Mouse (Mus musculus): ENCODE data around the gene Dennd1b.

The Dennd1b gene

DNA sequence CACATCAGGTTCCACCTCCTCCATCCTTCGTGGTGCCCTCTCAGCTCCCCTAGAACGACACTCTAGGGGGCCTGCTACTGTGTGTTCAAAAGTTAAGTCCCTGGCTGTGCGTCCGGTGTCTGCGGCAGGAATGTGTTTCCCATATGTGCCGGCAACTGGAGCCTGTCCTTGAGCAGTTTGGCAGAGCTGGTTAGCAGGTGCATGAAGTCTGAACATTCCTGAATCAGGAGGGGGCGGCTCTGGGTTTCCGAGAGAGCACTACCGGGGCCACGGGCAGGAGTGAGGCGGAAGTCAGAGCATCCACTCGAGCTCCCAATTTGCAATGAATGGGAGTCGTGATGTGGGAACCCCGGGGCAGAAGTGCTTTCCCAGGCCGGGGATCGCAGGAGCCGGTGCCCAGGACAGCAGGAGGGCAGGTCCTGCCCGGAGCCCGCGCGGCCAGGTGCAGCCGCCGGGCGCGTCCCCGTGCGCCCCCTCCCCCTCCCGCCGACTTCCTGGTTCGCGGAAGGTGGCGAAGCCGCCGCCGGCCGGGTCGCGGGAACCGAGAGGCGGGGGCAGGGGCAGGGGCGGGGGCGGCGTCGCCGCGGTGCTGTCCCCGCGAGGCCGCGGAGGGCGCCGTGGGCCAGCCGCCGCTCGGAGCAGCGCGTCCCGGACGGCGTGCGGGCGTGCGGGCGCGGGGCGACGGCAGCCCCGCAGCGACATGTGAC, at the start of gene Dennd1b:
TSS of gene Dennd1b (plus strand) at position 275 of the 707 bp plus-strand sequence.
- peak; percentile 82 for DNase-seq (ENCODE audit: low read depth, low spot score)

DNA sequence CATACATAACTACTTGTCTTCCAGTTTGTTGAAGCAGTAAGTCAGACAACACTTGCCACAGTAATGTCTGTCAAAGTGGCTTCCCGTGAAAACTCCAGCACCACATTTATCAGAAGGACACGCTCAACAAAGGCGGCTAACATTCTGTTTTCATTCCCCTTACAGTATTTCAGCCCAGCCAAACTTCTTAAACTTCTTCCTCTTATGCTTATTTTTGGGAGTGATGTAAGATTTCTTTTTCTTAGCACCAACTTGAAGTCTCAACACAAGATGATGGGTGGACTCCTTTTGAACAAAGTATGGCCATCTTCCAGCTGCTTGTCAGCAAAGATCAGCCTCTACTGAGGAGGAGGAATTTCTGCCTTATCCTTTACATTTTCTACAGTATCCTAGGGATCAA, 47.6 kb upstream of the Dennd1b start:
- DNase-seq (ENCODE audit: low read depth, low spot score), result no peak

DNA sequence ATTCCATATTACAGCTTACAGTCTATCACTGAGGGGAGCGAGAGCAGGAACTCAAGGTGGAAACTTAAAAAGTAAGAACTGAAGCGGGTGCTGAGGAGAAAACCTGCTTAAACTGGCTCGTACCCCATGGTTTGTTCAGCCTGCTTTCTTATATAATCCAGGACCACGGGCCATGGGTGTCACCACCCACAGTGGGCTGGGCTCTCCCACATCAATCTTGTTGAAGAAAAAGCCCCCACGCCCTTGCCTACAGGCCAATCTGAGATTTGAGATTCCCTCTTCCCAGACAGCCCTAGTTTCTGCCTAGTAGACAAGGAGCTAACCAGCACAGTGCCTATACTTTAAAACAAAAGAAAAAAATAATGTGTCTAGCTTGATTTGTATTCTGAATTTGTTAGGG, 43.6 kb upstream of the Dennd1b start:
- no peak for DNase-seq (ENCODE audit: low read depth, low spot score)

DNA sequence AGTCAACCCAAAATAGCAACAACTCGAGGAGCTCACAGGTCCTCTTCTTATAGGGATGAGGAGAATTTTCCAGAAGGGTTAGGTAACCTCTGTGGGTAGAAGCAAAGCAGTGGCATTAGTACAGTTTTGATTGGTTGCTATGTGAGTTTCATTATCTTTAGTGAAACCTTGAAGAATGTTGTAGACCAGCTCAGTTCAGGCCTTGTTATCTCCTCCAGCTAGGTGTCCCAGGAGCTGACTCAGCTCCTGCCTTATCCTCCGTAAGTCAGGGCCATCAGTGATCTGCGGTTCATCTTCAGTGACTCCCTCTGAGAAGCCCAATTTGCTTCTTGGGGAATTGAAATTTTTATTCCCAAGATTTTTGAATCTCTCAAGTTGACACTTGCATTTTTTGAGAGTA, 43.2 kb upstream of the Dennd1b start:
- DNase-seq (ENCODE audit: low read depth, low spot score), result no peak

DNA sequence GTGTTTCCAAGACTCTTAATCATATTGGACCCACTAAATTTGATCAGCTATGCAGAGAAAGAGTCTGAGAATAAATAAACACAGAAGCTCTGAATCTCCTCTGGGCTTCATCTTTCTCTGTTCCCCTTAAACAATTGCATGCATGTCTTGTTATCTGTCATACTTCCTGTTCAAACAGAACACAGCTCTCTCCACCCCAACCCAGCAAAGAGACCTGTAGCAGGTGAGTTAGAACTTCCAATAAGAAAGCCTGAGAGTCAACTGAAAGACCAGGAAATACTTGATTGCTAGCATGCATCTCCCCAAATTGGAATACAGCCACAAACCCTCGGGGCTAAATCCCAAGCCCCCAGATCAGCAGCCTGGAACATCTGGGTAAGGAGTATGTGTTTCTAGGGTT, 42.4 kb upstream of the Dennd1b start:
- DNase-seq (ENCODE audit: low read depth, low spot score), result no peak

DNA sequence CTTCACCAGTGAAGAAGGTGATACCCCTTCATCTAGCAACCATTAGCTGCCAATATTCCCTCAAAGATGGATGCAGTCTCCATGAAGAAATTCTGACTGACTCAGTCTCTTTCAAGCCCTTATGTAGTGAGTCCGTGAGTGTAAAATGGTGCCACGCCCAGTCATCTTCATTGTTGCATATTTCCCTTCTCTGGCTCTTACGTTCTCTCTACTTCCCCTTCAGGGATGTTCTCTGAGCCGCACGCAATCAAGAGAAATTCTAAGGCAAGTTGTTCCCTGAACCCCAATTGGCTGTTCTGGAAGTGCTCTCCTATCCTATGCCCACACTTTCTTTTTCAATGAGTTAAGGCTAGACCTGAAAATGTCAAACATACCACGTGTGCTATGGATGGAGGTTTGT, 40.3 kb upstream of the Dennd1b start:
- no peak for DNase-seq (ENCODE audit: low read depth, low spot score)

DNA sequence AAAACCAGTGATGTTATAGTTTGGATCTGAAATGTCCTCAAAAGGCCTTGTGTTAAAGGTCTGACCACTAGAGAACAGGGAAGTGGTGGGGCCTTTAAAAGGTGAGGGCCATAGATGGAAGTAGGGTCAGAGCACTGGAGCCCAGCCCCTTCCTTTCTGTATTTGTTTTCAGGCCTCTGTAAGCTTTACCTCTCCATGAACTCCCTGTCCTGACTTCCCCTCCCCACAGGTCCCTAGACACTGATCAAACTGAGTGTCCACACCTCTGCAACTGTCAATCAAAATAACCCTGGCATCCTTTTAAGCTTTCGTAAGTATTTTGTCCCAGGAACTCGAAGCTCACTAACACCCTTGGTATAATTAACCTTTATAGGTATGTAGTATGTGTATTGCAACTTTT, 39.0 kb upstream of the Dennd1b start:
- DNase-seq (ENCODE audit: low read depth, low spot score), result no peak

DNA sequence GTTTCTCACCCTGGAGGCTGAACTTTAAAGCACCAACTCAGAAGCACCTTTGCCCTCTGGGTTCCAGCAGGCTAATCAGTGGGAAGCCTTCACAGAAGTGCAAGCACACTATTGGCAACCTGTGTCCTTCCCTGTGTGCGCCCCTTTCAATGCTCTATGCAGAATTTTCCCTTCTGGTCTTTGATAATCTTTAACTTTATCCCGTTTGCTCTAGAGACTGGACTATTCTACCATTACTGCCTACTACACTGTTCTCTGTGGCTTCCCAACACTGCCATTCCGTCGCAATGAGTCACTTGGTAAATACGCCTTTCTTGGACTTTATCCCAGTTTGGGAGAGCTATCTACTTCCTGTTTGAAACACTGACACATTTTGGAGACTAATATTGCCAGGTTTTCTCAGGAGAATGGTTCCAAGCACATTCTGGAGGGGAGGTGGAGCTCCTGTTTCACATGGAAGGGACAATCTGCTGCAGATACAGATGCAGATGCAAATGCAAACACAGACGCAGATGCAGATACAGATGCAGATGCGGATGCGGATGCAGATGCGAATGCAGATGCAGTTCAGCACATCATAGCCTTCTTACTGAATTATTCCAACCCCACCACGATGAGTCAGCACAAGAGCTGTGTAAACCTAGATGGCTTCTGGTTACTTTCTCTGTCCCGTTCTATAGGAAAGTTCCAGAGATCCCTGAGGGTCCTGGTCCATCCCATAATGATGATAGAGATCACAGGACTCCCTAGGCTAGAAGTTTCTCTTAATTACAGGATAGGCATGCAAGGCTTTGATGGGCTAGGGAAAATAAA, 34.4 kb upstream of the Dennd1b start:
- no peak for DNase-seq (ENCODE audit: low read depth, low spot score)

DNA sequence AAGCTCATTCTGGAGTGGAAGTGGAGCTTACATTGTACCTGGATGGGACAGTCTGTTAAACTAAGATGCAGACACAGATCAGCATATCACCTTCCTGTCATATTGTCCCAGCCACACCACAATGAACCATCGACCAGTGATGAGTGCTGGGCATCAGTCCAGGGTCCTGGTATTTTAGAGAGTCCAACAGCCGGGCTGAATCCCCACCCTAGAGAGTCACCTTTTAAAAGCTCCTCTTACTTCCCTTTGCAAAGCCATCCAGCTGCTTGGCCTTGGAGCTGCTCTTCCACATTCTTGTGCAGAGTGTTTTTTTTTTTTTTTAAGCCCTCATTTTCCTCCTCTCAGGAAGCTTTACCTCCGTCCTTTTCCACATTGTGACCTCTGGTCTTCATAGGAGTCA, 33.2 kb upstream of the Dennd1b start:
- DNase-seq (ENCODE audit: low read depth, low spot score), result no peak

DNA sequence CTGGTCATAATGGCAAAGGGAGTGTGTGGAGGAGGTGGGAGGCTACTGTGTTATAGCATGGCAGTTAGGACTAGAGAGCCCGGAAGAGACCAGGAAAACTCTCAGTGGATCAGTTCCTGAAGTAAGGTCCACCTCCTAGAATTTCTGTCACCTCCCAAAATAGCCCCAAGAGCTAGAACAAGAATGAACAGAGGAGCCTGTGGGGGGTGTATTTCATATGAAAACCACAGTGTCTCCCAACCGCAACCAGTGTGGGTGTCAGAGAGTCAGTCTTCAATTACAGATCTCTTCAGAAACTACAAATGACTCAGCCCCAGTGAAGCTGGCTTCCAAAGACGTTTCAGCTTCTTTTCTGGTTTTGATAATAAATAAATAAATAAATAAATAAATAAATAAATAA, 32.4 kb upstream of the Dennd1b start:
- peak; percentile 53 for DNase-seq (ENCODE audit: low read depth, low spot score)

DNA sequence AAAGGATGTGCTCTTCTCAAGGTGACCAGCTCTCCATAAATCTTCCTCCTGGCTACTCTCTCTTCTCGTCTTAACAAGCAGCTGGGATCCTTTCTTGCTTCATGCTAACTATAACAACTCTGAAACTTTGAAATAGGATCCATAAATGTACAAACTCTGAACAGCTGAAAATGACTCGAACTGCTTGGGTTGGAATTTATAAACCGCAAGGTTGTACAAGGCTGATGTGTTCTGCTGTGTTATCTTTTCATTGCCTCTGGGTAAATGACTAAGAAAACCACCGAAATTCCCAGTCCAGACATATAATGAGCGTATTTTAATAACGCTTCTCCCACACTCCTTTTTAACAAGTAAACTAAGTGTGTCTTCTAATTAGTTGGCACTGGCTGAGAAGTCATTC, 27.1 kb upstream of the Dennd1b start:
- DNase-seq (ENCODE audit: low read depth, low spot score), result no peak

DNA sequence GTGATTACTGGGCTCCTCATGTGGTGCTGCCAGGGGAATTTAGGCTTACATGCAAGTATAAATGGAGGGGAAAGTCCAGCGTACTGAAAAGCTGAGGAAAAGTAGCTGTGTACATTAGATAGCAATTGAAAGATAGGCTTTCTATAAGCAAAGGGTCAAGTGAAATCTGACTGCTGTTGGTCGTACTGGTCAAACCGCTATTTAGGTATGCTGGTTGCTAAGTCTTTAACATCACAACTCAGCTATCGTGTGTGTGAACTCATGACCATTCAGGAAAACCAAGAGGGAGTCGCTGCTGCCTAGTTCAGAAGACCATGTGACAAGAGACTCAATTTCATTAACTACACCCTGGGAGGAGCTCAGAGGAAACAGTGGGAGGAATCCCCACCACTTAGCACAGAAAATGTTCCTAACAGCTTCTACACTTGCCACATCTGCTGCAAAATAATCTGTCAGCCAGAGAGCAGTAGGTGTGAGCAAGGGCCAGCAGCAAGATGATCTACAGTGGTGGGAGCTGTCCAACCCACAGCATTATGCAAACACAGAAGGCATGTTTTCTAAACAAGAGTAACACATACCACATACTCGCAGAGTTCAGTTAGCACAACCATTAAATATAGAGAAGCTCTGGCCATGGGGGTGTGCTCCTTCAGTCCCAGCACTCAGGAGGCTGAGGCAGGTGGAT, 25.4 kb upstream of the Dennd1b start:
- no peak for DNase-seq (ENCODE audit: low read depth, low spot score)

DNA sequence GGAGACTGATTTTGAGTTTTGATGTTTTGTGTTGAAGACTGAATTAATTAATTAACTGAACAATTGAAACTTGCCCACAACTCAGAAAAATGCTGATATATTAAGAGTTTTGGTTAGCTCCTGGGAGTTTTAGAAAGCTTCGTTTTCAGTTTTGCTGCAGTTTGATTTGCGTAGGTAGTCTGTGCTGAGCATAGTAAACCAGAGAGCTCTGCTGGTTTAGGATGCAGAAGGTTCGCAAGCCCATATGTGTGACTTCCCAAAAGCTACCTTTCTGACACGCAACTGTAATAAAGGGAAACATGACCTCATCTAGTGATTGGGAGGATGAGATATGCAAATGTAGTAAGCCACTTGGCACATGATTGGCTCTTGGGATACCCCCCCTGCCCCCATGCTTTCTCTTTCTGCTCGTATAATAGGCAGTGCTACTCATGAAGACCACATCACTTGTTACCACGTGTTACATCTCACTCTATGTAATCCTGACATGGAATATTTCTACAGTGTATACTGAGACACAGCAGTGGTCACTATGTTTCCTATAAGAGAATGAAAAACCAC, 23.6 kb upstream of the Dennd1b start:
- peak; percentile 39 for DNase-seq (ENCODE audit: low read depth, low spot score)

DNA sequence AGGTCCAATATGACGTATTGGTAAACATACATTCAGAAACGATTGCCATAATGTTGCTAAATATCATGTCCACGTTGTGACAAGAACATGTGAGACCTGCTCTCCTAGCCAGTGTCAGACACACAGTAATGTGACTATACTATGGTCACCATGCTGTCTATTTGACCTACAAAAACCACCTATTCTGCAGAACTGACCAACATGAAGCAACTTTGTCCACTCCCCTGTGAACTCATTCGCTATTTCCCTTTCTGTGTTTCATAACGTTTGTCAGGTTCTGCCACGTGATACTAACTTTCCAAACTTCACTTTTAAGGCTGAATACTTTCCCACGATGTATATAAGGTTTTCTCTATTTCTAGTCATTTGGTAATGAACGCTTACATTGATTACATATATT, 22.8 kb upstream of the Dennd1b start:
- DNase-seq (ENCODE audit: low read depth, low spot score), result no peak

DNA sequence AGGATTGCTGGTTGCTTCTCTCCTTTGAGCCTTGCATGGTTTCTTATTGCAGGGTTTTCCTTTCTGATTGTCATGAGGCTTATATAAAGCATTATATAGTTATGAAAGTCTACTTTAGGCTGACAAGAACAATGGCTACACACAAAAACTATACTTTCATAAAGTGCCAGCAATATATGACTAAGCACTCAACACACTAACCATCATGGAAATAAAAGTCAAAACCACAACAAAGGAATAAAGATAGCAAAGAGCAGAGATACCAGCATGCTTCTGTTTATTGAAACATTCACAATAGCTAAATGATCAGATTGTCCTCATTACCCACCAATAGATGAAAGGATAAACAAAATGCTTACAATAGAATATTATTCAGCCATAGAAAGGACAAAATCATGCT, 11.1 kb upstream of the Dennd1b start:
- DNase-seq (ENCODE audit: low read depth, low spot score), result peak; percentile 60

DNA sequence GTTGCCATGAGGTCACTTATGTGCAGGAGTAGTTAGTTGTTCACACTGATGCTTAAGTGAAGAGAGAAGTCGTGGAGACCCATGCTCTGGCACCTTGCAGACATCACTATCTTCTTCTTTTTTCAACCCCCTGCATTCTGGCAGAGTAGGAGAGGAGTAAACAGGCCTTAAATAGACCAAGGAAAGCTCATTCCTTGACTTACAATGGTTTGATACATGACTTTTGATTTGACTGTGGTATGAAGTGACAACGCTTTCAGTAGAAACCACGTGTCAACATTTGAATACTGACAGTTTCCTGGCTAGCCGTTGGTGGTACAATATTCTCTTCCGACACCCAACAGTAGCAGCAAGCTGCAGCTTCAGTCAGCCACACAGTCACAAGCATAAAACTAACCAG, 8.3 kb upstream of the Dennd1b start:
- DNase-seq (ENCODE audit: low read depth, low spot score), result peak; percentile 31

DNA sequence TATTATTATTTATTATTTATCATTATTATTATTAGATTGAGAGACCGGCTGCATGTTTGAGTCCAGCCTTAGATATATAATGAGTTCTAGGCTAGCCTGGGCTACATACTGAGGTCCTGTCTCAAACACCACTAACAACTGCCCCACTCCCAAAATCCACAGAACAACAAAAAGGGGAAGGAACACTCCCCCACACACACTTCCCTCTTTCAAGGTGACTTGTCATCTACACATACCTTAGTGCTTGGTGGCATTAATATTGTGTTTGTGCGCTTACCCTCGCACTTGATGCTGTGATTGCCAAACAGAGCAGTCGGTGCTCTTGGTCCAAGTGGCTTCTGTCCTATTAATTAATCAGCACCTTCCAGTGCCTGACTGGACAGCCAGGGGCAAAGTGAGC, 7.8 kb upstream of the Dennd1b start:
- DNase-seq (ENCODE audit: low read depth, low spot score), result no peak

DNA sequence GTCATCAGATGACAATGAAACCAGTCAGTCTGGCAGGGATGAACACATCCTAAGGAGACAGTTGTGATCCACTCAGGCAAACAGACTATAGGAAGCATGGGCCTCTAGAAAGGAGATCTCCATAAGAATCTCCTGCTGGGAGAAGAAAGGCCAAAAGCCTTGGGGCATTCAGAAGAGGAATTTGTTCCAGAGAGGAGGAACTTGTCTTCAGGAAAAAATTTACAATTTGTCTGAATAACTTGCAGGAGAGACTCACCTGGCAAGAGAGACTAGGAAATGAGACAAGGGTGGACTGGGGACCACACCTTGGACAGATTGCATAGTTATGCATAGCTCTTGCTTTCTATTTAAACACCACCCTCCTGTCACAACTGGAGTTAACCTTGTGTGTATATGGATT, 6.7 kb upstream of the Dennd1b start:
- no peak for DNase-seq (ENCODE audit: low read depth, low spot score)

DNA sequence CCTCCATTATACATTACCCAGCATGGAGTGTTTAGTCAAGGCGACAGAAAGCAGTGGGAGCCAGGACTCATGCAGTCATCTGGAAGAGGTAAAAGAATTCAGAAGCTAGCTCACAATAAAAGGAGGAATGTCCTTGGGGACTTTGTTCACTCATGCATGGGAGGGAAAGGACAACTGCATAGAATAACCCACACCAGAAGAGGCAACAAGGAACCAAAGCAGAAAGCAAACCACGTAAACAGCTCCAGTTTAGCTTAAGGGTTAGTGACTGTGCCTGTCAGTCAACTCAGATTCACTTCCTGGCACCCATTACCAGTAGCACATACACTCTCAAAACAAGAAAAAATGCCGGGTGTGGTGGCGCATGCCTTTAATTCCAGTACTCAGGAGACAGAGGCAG, 6.1 kb upstream of the Dennd1b start:
- no peak for DNase-seq (ENCODE audit: low read depth, low spot score)

DNA sequence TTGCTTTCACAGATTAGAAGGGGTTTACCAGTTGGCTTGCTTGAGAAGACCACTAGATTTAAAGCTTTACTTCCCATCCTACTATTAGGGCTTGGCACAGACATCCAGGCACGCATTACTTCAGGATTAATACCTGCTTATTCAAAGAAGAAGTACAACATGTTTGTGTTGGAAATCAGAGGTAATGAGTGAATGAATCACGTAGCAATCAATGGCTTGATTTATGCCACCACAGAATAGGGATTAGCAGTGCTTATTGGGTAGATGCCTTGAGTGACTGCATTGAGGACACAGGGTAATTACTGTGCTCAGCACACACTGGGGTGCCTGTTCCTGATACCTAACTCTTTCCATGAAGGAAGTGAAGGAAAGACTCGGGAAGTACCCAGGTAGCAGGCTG, 4.4 kb upstream of the Dennd1b start:
- no peak for DNase-seq (ENCODE audit: low read depth, low spot score)

DNA sequence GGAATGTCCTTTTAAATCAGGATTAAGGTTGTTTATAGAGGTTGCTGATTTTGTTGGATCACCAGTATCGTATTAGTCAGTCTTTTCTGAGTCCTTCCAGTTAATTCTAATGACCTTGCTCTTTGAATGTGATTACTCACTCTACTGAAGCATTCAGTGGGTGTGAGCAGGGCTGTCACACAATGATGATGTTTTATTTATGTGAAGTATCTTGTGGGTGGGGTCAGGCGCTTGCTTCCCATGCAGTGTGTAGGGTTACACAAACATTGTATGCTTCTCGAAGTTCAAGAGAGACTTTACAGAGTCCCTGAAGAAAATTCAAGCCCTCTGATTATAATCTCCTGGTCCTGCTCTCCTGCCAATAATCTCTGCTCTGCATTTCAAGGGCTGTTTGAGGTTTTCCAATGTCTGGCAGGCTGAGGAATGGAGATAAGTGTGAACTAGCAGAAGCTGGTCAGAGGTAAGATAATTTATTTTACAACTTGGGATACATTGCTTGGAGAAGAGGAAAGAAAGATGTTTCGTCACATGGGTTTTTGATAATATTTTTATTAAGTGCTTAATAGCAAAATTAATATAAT, 3.2 kb upstream of the Dennd1b start:
- no peak for DNase-seq (ENCODE audit: low read depth, low spot score)
